Mouse (Mus musculus) erythroblast, embryonic 14.5 days (primary cell): ENCODE measurements around the gene Rpl19.

ENCODE experiments used
- GATA1 ChIP-seq: IDR thresholded peaks from 2 replicates; pipeline ENCODE4 v1.6.1; 2012; ENCODE audit warnings: low read length, inconsistent platforms, mixed read lengths
- TAL1 ChIP-seq: IDR thresholded peaks from 3 replicates; pipeline ENCODE4 v1.6.1; 2012; ENCODE audit warnings: low read length, inconsistent platforms, mixed read lengths

DNA sequence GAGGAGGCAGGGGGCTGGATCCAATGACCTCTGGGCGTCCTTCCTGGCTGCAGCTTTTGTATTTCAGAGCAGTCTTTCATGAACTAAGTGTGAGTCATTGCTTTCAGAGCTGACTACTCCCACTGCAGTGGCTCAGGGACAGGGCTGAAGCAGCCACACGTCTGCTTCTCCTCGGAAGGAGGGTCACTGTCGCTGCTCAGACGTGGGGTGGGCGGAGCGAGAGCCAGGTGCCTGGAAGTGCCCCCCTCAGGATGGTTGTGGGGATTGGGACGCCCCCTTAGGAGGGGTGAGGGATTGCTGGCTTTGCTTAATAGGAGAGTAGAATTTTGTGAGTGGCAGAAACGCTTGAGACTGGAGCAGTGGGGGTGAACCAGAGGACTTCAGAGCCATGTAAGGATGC, 31.0 kb downstream of the Rpl19 start:
- TF ChIP-seq GATA1 (no peak), TAL1 (no peak)
